Mouse (Mus musculus): ENCODE measurements around the gene Gm17654. TPM values are rescaled to one million over a fixed set of nuclear protein-coding genes. Genes with fewer than 3 reads are reported as not detected.

Gm17654 gene
- not detected for polyA plus RNA-seq (2017; shearing (Covaris generic))

GRCm38 (mm10) chr14:43579046-43579445, at the start of gene Gm17654:
Gene Gm17654 (minus strand): TSS chr14:43579146.

GRCm38 (mm10) chr14:43607913-43608312, 29.0 kb upstream of the Gm17654 start, which contains the start of gene Gm10375:
Gene Gm10375 (minus strand): TSS chr14:43608013.

GRCm38 (mm10) chr14:43543276-43543675, 35.7 kb downstream of the Gm17654 start, which contains the start of gene Gm5799:
Gene Gm5799 (plus strand): TSS chr14:43543576.

Other genes with a start within 250 kb of the Gm17654 start
- not detected for gene 1700001F09Rik, start 231.3 kb downstream of the Gm17654 start, polyA plus RNA-seq (2017; shearing (Covaris generic))
- not detected for gene Gm8138, start 162.8 kb downstream of the Gm17654 start, polyA plus RNA-seq (2017; shearing (Covaris generic))
- gene Gm5799, start 35.6 kb downstream of the Gm17654 start, polyA plus RNA-seq (2017; shearing (Covaris generic)), result not detected
- not detected for gene Gm10375, start 28.9 kb upstream of the Gm17654 start, polyA plus RNA-seq (2017; shearing (Covaris generic))
- not detected for gene Gm8165, start 98.1 kb upstream of the Gm17654 start, polyA plus RNA-seq (2017; shearing (Covaris generic))
- 2.0 TPM for gene Gm7324, start 118.7 kb upstream of the Gm17654 start, polyA plus RNA-seq (2017; shearing (Covaris generic))
- gene Gm16506, start 148.3 kb upstream of the Gm17654 start, polyA plus RNA-seq (2017; shearing (Covaris generic)), result not detected
- not detected for gene Gm6526, start 168.7 kb upstream of the Gm17654 start, polyA plus RNA-seq (2017; shearing (Covaris generic))
- gene Gm8180, start 205.6 kb upstream of the Gm17654 start, polyA plus RNA-seq (2017; shearing (Covaris generic)), result not detected